Mouse (Mus musculus): Measurements from ENCODE around the gene Gk5. TPM values are rescaled to one million over a fixed set of nuclear protein-coding genes. Genes with fewer than 3 reads are reported as not detected.
"Not testable (repeated sequence)": the region's sequence is repeated elsewhere in the genome, so short reads cannot be mapped to it uniquely, and the experiment has no call there.

The Gk5 gene
- 1 to 10 TPM; 4.9 to 6.3 TPM for total RNA-seq (2021)
- long read RNA-seq, experiment 1, partial matches to known transcripts, result 0 of 1 reads
- long read RNA-seq, experiment 1, other reads (novel, unspliced or antisense), result 0 of 1 reads
- long read RNA-seq, experiment 2, partial matches to known transcripts, result 0 of 1 reads
- long read RNA-seq, experiment 2, other reads (novel, unspliced or antisense), result 0 of 1 reads

GRCm38 (mm10) chr9:96118861-96119772, at the start of gene Gk5:
Gene Gk5, plus strand, starts transcription at chr9:96119362.
- intact Hi-C loops (cut with DNase I), result loop anchor here (5.0 kb wide), 1 partner anchor 157 kb away; no protein-coding TSS in a partner anchor
- peak; percentile 99 to 100 for DNase-seq

- no peak for DNase-seq
- intact Hi-C loops (cut with DNase I), result no loop called here
Measured at GRCm38 (mm10) chr9:96078752-96079315, 40.3 kb upstream of the Gk5 start.

GRCm38 (mm10) chr9:96085293-96085692, 33.9 kb upstream of the Gk5 start:
- intact Hi-C loops (cut with DNase I), result no loop called here
- DNase-seq, result no peak

- no peak for DNase-seq
- intact Hi-C loops (cut with DNase I), result no loop called here
Measured at GRCm38 (mm10) chr9:96087671-96088070, 31.5 kb upstream of the Gk5 start.

- intact Hi-C loops (cut with DNase I); DNase-seq: not testable (repeated sequence)
Measured at GRCm38 (mm10) chr9:96088456-96088855, 30.7 kb upstream of the Gk5 start.

- intact Hi-C loops (cut with DNase I); DNase-seq: not testable (repeated sequence)
Measured at GRCm38 (mm10) chr9:96092637-96093036, 26.5 kb upstream of the Gk5 start.

- intact Hi-C loops (cut with DNase I), result no loop called here
- no peak for DNase-seq
Measured at GRCm38 (mm10) chr9:96093221-96093620, 25.9 kb upstream of the Gk5 start.

GRCm38 (mm10) chr9:96094341-96094740, 24.8 kb upstream of the Gk5 start:
- intact Hi-C loops (cut with DNase I), result no loop called here
- no peak for DNase-seq

GRCm38 (mm10) chr9:96095192-96095591, 24.0 kb upstream of the Gk5 start:
- intact Hi-C loops (cut with DNase I), result no loop called here
- DNase-seq, result no peak

- no peak for DNase-seq
- intact Hi-C loops (cut with DNase I), result no loop called here
Measured at GRCm38 (mm10) chr9:96102846-96103245, 16.3 kb upstream of the Gk5 start.

- intact Hi-C loops (cut with DNase I), result no loop called here
- no peak for DNase-seq
Measured at GRCm38 (mm10) chr9:96112879-96113361, 6.2 kb upstream of the Gk5 start.

GRCm38 (mm10) chr9:96116801-96117200, 2.4 kb upstream of the Gk5 start:
- intact Hi-C loops (cut with DNase I), result loop anchor here (5.0 kb wide), 1 partner anchor 154 kb away; no protein-coding TSS in a partner anchor
- DNase-seq, result no peak

GRCm38 (mm10) chr9:96118216-96118615, 946 bp upstream of the Gk5 start:
- intact Hi-C loops (cut with DNase I), result loop anchor here (5.0 kb wide), 1 partner anchor 156 kb away; no protein-coding TSS in a partner anchor
- no peak for DNase-seq

- DNase-seq, result no peak
- intact Hi-C loops (cut with DNase I), result no loop called here
Measured at GRCm38 (mm10) chr9:96127972-96128371, 8.8 kb downstream of the Gk5 start.

GRCm38 (mm10) chr9:96132956-96133603, 13.9 kb downstream of the Gk5 start:
- intact Hi-C loops (cut with DNase I), result no loop called here
- no peak for DNase-seq

- no peak for DNase-seq
- intact Hi-C loops (cut with DNase I), result no loop called here
Measured at GRCm38 (mm10) chr9:96134470-96134869, 15.3 kb downstream of the Gk5 start.

- intact Hi-C loops (cut with DNase I), result no loop called here
- peak; percentile 60 to 69 for DNase-seq
Measured at GRCm38 (mm10) chr9:96134916-96135315, 15.8 kb downstream of the Gk5 start.

GRCm38 (mm10) chr9:96135461-96135860, 16.3 kb downstream of the Gk5 start:
- DNase-seq, result peak in 1 of 2 experiments; percentile 22
- intact Hi-C loops (cut with DNase I), result no loop called here

GRCm38 (mm10) chr9:96138958-96139357, 19.8 kb downstream of the Gk5 start:
- no peak for DNase-seq
- intact Hi-C loops (cut with DNase I), result no loop called here

GRCm38 (mm10) chr9:96139876-96140275, 20.7 kb downstream of the Gk5 start:
- no peak for DNase-seq

GRCm38 (mm10) chr9:96140931-96141330, 21.8 kb downstream of the Gk5 start:
- DNase-seq, result no peak
- intact Hi-C loops (cut with DNase I), result no loop called here

More at GRCm38 (mm10) chr9:96139876-96140275, 20.7 kb downstream of the Gk5 start:
- intact Hi-C loops (cut with DNase I), result no loop called here

Data from heart, postnatal 14 days (tissue).